ENCODE assay signal across 9 mouse cellular contexts in genomic region chr14:25719371-25719770, GRCm38 (mm10). TPM values are rescaled to one million over a fixed set of nuclear protein-coding genes. Genes with fewer than 3 reads are reported as not detected.
A peak's percentile ranks its signal among the peaks of the same experiment; 100 is the strongest.
DNase-seq lines count a peak whose midpoint lies in the region; ATAC-seq and TF ChIP-seq lines count a peak whose summit lies in the region.
"Had no signal": no experiment of that assay in that cellular context is flagged by ENCODE, and none has a peak within 500 bp of the region (broad histone marks: within the 10 kb centered on the region; RNA-seq: fewer than 3 reads in every experiment).

No protein-coding gene starts in this region.

- H3K4me2 ChIP-seq in intestine, embryonic 16.5 days (ENCODE audit: low read depth, low read length), result no peak overlapping the region
- H3K4me2 ChIP-seq: liver, embryonic 15.5 days had no signal

- peak overlapping the region; percentile 72 for H3K27ac ChIP-seq in intestine, embryonic 16.5 days (ENCODE audit: low read length)
- H3K27ac ChIP-seq: liver, embryonic 15.5 days had no signal

- 51% methylated on average over 9 of the region's 9 CpGs for WGBS in intestine, embryonic 16.5 days

- H3K4me3 ChIP-seq in E14TG2a.4 (replicated peaks; ENCODE audit: low read length), result peak overlapping the region; percentile 57
- H3K4me3 ChIP-seq in intestine, embryonic 16.5 days (ENCODE audit: low read length), result no peak overlapping the region
- H3K4me3 ChIP-seq: liver, embryonic 15.5 days had no signal

- no peaks in the 10 kb centered on the region for H3K27me3 ChIP-seq in E14TG2a.4 (ENCODE audit: insufficient read depth, low read length)
- no peaks in the 10 kb centered on the region for H3K27me3 ChIP-seq in intestine, embryonic 16.5 days (replicated peaks; ENCODE audit: control insufficient read depth, insufficient read depth, low read length)
- H3K27me3 ChIP-seq: liver, embryonic 15.5 days had no signal

- peak; percentile 80 to 83 for DNase-seq in B cell, adult 2 months
- peak; percentile 58 to 69 for DNase-seq in spleen, adult 18-20 months
- no peak for DNase-seq in retina, postnatal 1 day
- DNase-seq in embryo, embryonic 10.5 days (ENCODE audit: low spot score), result no peak
- no peak for DNase-seq in adipocyte (ENCODE audit: low spot score)
- DNase-seq: gastrocnemius, postnatal 14 days had no signal

- H3K36me3 ChIP-seq in E14TG2a.4 (ENCODE audit: insufficient read depth, low read length), result peaks cover 48% of the 10 kb centered on the region
- H3K36me3 ChIP-seq in intestine, embryonic 16.5 days (ENCODE audit: control insufficient read depth, insufficient read depth, low read length), result peaks cover 3% of the 10 kb centered on the region; the same call in 1 of the 2 replicates
- H3K36me3 ChIP-seq: liver, embryonic 15.5 days had no signal

- peaks cover 49% of the 10 kb centered on the region for H3K4me1 ChIP-seq in E14TG2a.4 (replicated peaks; ENCODE audit: low read depth, low read length)
- peaks cover 28% of the 10 kb centered on the region for H3K4me1 ChIP-seq in intestine, embryonic 16.5 days (ENCODE audit: control insufficient read depth, insufficient read depth, low read length)

- TF ChIP-seq CTCF in E14TG2a.4 (conservative IDR thresholded peaks at IDR 0.05; ENCODE audit: low read length), result no peak

- H3K9ac ChIP-seq in intestine, embryonic 16.5 days (ENCODE audit: low read depth, low read length), result peak overlapping the region; percentile 11; the same call in 1 of the 2 replicates
- H3K9ac ChIP-seq: liver, embryonic 15.5 days had no signal

- peak; percentile 61 for ATAC-seq in intestine, embryonic 16.5 days

- H3K9me3 ChIP-seq in E14TG2a.4 (ENCODE audit: low read length), result no peaks in the 10 kb centered on the region
- H3K9me3 ChIP-seq in intestine, embryonic 16.5 days (ENCODE audit: control insufficient read depth, low read length), result no peaks in the 10 kb centered on the region
- H3K9me3 ChIP-seq: liver, embryonic 15.5 days had no signal

RNA-seq across cellular contexts. Expression of gene Ppif, which starts 25.4 kb away (rescaled TPM):
- polyA plus RNA-seq in intestine, embryonic 16.5 days (2015; fragmentation: Nextera tagmentation; extraction: Ambion mirVana), result 125 and 134 TPM in 2 replicates

RNA-seq across cellular contexts. Expression of gene Zcchc24, which starts 49.5 kb away (rescaled TPM):
- polyA plus RNA-seq in intestine, embryonic 16.5 days (2015; fragmentation: Nextera tagmentation; extraction: Ambion mirVana), result 9.1 and 10.0 TPM in 2 replicates

Comparison
In these comparisons a context has a peak if more than half of its experiments do, and no peak if none do; other contexts are left out.
1. DNase-seq: peak in B cell, adult 2 months (2 of 2) and spleen, adult 18-20 months (2 of 2); none in retina, postnatal 1 day (single experiment), embryo, embryonic 10.5 days (single experiment) and adipocyte (single experiment).